Mouse (Mus musculus): ENCODE measurements around the gene Ccnt2. TPM values are rescaled to one million over a fixed set of nuclear protein-coding genes. Genes with fewer than 3 reads are reported as not detected.

Ccnt2 gene
- polyA plus RNA-seq, 1 experiment from 2014 or later: 57.7 TPM

- Histone ChIP-seq H3K27me3 (replicated peaks) (no peaks in the 10 kb centered on the region), H3K9me3 (no peaks in the 10 kb centered on the region), H3K36me3 (peaks cover 3% of the 10 kb centered on the region; the same call in 1 of the 2 replicates), H3K9ac (no peak overlapping the region), H3K4me1 (replicated peaks) (no peaks in the 10 kb centered on the region), H3K4me3 (replicated peaks) (no peak overlapping the region), H3K27ac (no peak overlapping the region), H3K4me2 (replicated peaks) (no peak overlapping the region)
- WGBS: 78% methylated on average over 4 of the region's 4 CpGs
- ATAC-seq: no peak
Measured at GRCm38 (mm10) chr1:127796341-127796740, 22.4 kb downstream of the Ccnt2 start.

GRCm38 (mm10) chr1:127796752-127797151, 22.8 kb downstream of the Ccnt2 start:
- Histone ChIP-seq H3K4me3 (replicated peaks) (no peak overlapping the region), H3K27me3 (replicated peaks) (no peaks in the 10 kb centered on the region), H3K9ac (no peak overlapping the region), H3K36me3 (peaks cover 3% of the 10 kb centered on the region; the same call in 1 of the 2 replicates), H3K27ac (no peak overlapping the region), H3K4me1 (replicated peaks) (no peaks in the 10 kb centered on the region), H3K9me3 (no peaks in the 10 kb centered on the region), H3K4me2 (replicated peaks) (no peak overlapping the region)
- WGBS: 90% methylated on average over 1 of the region's 1 CpGs
- ATAC-seq: no peak

- no peak for ATAC-seq
- no peaks in the 10 kb centered on the region for H3K9me3 ChIP-seq
- no peak overlapping the region for H3K4me2 ChIP-seq (replicated peaks)
- 89% methylated on average over 8 of the region's 8 CpGs for WGBS
- H3K4me3 ChIP-seq (replicated peaks): no peak overlapping the region
- H3K27me3 ChIP-seq (replicated peaks): no peaks in the 10 kb centered on the region
- H3K9ac ChIP-seq: no peak overlapping the region
- H3K4me1 ChIP-seq (replicated peaks): no peaks in the 10 kb centered on the region
- H3K27ac ChIP-seq: no peak overlapping the region
- peaks cover 23% of the 10 kb centered on the region for H3K36me3 ChIP-seq
Measured at GRCm38 (mm10) chr1:127802916-127803315, 29.0 kb downstream of the Ccnt2 start.

GRCm38 (mm10) chr1:127808671-127809070, 34.7 kb downstream of the Ccnt2 start:
- H3K9ac ChIP-seq: no peak overlapping the region
- ATAC-seq: no peak
- no peak overlapping the region for H3K4me2 ChIP-seq (replicated peaks)
- no peak overlapping the region for H3K4me3 ChIP-seq (replicated peaks)
- H3K27ac ChIP-seq: no peak overlapping the region
- no peaks in the 10 kb centered on the region for H3K4me1 ChIP-seq (replicated peaks)
- peaks cover 4% of the 10 kb centered on the region; the same call in 1 of the 2 replicates for H3K36me3 ChIP-seq
- no peaks in the 10 kb centered on the region for H3K9me3 ChIP-seq
- H3K27me3 ChIP-seq (replicated peaks): no peaks in the 10 kb centered on the region
- WGBS: 95% methylated on average over 7 of the region's 7 CpGs

GRCm38 (mm10) chr1:127812929-127813328, 39.0 kb downstream of the Ccnt2 start:
- H3K4me2 ChIP-seq (replicated peaks): no peak overlapping the region
- ATAC-seq: no peak
- H3K27ac ChIP-seq: no peak overlapping the region

GRCm38 (mm10) chr1:127816381-127816780, 42.4 kb downstream of the Ccnt2 start:
- no peak overlapping the region for H3K9ac ChIP-seq
- ATAC-seq: no peak
- no peaks in the 10 kb centered on the region for H3K36me3 ChIP-seq
- H3K9me3 ChIP-seq: no peaks in the 10 kb centered on the region
- no peaks in the 10 kb centered on the region for H3K27me3 ChIP-seq (replicated peaks)
- H3K4me3 ChIP-seq (replicated peaks): no peak overlapping the region
- no peaks in the 10 kb centered on the region for H3K4me1 ChIP-seq (replicated peaks)
- no peak overlapping the region for H3K27ac ChIP-seq
- no peak overlapping the region for H3K4me2 ChIP-seq (replicated peaks)
- 83% methylated on average over 6 of the region's 6 CpGs for WGBS

More at GRCm38 (mm10) chr1:127812929-127813328, 39.0 kb downstream of the Ccnt2 start:
- 61% methylated on average over 7 of the region's 7 CpGs for whole genome bisulfite sequencing
- Histone ChIP-seq H3K36me3 (no peaks in the 10 kb centered on the region), H3K27me3 (replicated peaks) (no peaks in the 10 kb centered on the region), H3K4me3 (replicated peaks) (no peak overlapping the region), H3K4me1 (replicated peaks) (no peaks in the 10 kb centered on the region), H3K9ac (no peak overlapping the region), H3K9me3 (no peaks in the 10 kb centered on the region)

- Histone ChIP-seq H3K9ac (no peak overlapping the region), H3K4me1 (replicated peaks) (no peaks in the 10 kb centered on the region), H3K4me3 (replicated peaks) (no peak overlapping the region), H3K4me2 (replicated peaks) (no peak overlapping the region), H3K36me3 (no peaks in the 10 kb centered on the region), H3K9me3 (no peaks in the 10 kb centered on the region), H3K27ac (no peak overlapping the region), H3K27me3 (replicated peaks) (no peaks in the 10 kb centered on the region)
- peak; percentile 58; the same call in 1 of the 2 replicates for ATAC-seq
- 14% methylated on average over 2 of the region's 2 CpGs for WGBS
Measured at GRCm38 (mm10) chr1:127827325-127827724, 53.4 kb downstream of the Ccnt2 start.

GRCm38 (mm10) chr1:127830215-127830921, 56.4 kb downstream of the Ccnt2 start:
- no peak for ATAC-seq
- Histone ChIP-seq H3K36me3 (no peaks in the 10 kb centered on the region), H3K9me3 (no peaks in the 10 kb centered on the region), H3K4me3 (replicated peaks) (no peak overlapping the region), H3K4me1 (replicated peaks) (no peaks in the 10 kb centered on the region), H3K27me3 (replicated peaks) (no peaks in the 10 kb centered on the region), H3K27ac (no peak overlapping the region), H3K9ac (no peak overlapping the region), H3K4me2 (replicated peaks) (no peak overlapping the region)
- 82% methylated on average over 13 of the region's 13 CpGs for WGBS

GRCm38 (mm10) chr1:127833714-127834113, 59.8 kb downstream of the Ccnt2 start:
- H3K4me2 ChIP-seq (replicated peaks): no peak overlapping the region
- H3K36me3 ChIP-seq: no peaks in the 10 kb centered on the region
- no peak for ATAC-seq
- H3K27me3 ChIP-seq (replicated peaks): no peaks in the 10 kb centered on the region
- H3K27ac ChIP-seq: no peak overlapping the region
- no peaks in the 10 kb centered on the region for H3K4me1 ChIP-seq (replicated peaks)
- 46% methylated on average over 2 of the region's 2 CpGs for WGBS
- H3K9me3 ChIP-seq: no peaks in the 10 kb centered on the region
- H3K4me3 ChIP-seq (replicated peaks): no peak overlapping the region
- no peak overlapping the region for H3K9ac ChIP-seq

- no peaks in the 10 kb centered on the region for H3K4me1 ChIP-seq (replicated peaks)
- no peak overlapping the region for H3K27ac ChIP-seq
- no peaks in the 10 kb centered on the region for H3K36me3 ChIP-seq
- H3K9ac ChIP-seq: no peak overlapping the region
- H3K9me3 ChIP-seq: no peaks in the 10 kb centered on the region
- no peak overlapping the region for H3K4me3 ChIP-seq (replicated peaks)
- no peak for ATAC-seq
- 53% methylated on average over 4 of the region's 4 CpGs for WGBS
- H3K27me3 ChIP-seq (replicated peaks): no peaks in the 10 kb centered on the region
- H3K4me2 ChIP-seq (replicated peaks): no peak overlapping the region
Measured at GRCm38 (mm10) chr1:127834202-127834601, 60.2 kb downstream of the Ccnt2 start.

- 61% methylated on average over 4 of the region's 4 CpGs for WGBS
- Histone ChIP-seq H3K27ac (no peak overlapping the region), H3K4me1 (replicated peaks) (no peaks in the 10 kb centered on the region), H3K27me3 (replicated peaks) (no peaks in the 10 kb centered on the region), H3K4me2 (replicated peaks) (no peak overlapping the region), H3K9me3 (no peaks in the 10 kb centered on the region), H3K36me3 (no peaks in the 10 kb centered on the region), H3K4me3 (replicated peaks) (no peak overlapping the region), H3K9ac (no peak overlapping the region)
- no peak for ATAC-seq
Measured at GRCm38 (mm10) chr1:127836619-127837018, 62.7 kb downstream of the Ccnt2 start.

GRCm38 (mm10) chr1:127838602-127839001, 64.6 kb downstream of the Ccnt2 start:
- Histone ChIP-seq H3K27ac (no peak overlapping the region), H3K9me3 (no peaks in the 10 kb centered on the region), H3K4me2 (replicated peaks) (no peak overlapping the region), H3K4me1 (replicated peaks) (no peaks in the 10 kb centered on the region), H3K36me3 (no peaks in the 10 kb centered on the region), H3K4me3 (replicated peaks) (no peak overlapping the region), H3K27me3 (replicated peaks) (no peaks in the 10 kb centered on the region), H3K9ac (no peak overlapping the region)
- ATAC-seq: no peak
- WGBS: 61% methylated on average over 1 of the region's 1 CpGs

GRCm38 (mm10) chr1:127845472-127845871, 71.5 kb downstream of the Ccnt2 start:
- H3K27me3 ChIP-seq (replicated peaks): no peaks in the 10 kb centered on the region
- H3K4me2 ChIP-seq (replicated peaks): no peak overlapping the region
- H3K9ac ChIP-seq: no peak overlapping the region
- ATAC-seq: no peak
- WGBS: 78% methylated on average over 5 of the region's 5 CpGs
- H3K36me3 ChIP-seq: no peaks in the 10 kb centered on the region
- H3K9me3 ChIP-seq: no peaks in the 10 kb centered on the region
- H3K4me1 ChIP-seq (replicated peaks): no peaks in the 10 kb centered on the region
- H3K27ac ChIP-seq: no peak overlapping the region
- H3K4me3 ChIP-seq (replicated peaks): no peak overlapping the region

All from intestine, embryonic 15.5 days (tissue).